Mouse (Mus musculus): ENCODE results near the gene Speer4f2. TPM values are rescaled to one million over a fixed set of nuclear protein-coding genes. Genes with fewer than 3 reads are reported as not detected.

Speer4f2 gene
- polyA plus RNA-seq, 1 experiment from 2014 or later: not detected

DNA sequence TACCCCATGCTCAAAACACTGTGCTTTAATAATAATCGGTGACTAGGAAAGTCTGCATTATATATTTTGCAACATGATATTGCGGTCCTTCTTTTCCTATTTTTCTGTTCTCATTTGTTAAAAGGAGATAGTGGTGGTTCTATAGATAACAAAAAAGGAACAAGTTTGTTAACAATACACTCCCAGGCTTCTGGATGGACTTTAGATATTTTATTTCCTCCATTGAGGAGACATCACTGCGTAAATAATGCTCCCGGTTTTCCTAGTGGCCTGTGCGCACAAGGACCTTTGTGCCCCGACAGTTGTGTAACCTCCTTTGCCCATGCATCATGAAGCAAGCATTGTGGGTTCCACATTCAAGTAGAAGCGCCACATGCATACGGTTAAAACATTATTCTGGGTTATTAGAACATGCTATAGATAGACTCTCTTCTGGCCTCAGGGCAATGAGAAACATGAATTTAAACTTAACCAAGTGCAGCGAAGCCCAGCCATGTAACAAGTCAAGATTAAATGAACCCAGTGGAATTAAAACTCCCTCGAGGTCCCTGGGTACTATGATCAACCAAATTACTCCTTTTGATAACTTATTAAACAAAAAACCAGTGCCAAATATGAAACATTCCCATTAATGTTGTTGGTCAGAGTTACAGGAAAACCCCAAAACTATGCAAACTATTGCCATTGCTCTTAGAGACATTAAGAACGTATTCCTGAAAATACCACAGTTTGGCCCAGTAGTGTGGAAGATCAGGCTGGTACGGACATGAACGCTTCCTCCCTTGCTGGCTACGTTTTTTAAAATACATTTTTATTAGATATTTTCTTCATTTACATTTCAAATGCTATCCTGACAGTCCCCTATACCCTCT, 28.5 kb downstream of the Speer4f2 start:
- H3K4me1 ChIP-seq (replicated peaks; ENCODE audit: control insufficient read depth, insufficient read depth, low read length): no peaks in the 10 kb centered on the region
- H3K27me3 ChIP-seq (ENCODE audit: control insufficient read depth, insufficient read depth, low read length): no peaks in the 10 kb centered on the region
- no peak overlapping the region for H3K4me3 ChIP-seq (ENCODE audit: low read depth, low read length)
- DNase-seq (ENCODE audit: low spot score): no peak
- no peak overlapping the region for H3K27ac ChIP-seq (ENCODE audit: low read depth, low read length)
- no peak overlapping the region for H3K9ac ChIP-seq (ENCODE audit: low read length)
- no peak for ATAC-seq (replicated peaks; ENCODE audit: low FRiP score)
- H3K9me3 ChIP-seq (ENCODE audit: control insufficient read depth, low read length): no peaks in the 10 kb centered on the region
- H3K36me3 ChIP-seq (ENCODE audit: control insufficient read depth, insufficient read depth, low read length): no peaks in the 10 kb centered on the region
- no peak overlapping the region for H3K4me2 ChIP-seq (ENCODE audit: low read depth, low read length, severe bottlenecking)
- 87% methylated on average over 14 of the region's 14 CpGs for WGBS

DNA sequence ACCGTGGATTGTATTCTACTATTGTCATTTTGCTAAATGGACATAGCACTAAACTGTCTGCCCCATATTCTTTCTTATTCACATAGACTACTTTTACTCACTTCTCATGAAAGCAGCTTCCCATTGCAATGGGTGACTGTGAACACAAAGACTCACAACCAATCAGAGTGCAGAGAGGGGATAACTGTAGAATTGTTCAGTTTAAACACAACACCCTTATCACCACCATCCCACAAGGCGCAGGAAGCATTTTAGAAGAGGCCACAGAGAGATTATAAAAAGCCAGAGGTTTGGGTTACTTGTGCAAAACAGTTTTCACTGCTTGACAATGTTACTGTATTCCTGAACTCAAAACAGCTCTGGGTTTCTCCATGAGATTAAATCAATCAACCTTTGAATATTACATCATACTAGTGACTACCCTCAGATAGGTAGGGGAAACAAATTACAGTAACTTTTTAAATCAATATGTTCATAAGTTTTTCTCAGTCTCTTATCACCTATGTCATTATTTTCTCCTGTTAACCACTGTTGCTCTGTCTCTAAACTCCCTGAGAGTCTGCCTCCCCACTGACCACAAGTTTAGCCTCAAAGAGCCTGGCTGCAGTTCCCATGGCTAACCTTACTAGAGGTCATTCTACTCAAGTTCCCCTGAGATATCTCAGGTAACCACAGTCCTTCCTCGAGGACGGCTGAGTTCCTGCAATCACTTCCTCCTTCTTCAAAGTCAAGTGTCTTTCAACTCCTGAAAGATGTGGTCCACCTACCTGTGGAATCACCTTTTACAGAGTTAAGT, 29.5 kb downstream of the Speer4f2 start:
- Histone ChIP-seq H3K27me3 (ENCODE audit: control insufficient read depth, insufficient read depth, low read length) (no peaks in the 10 kb centered on the region), H3K4me2 (ENCODE audit: low read depth, low read length, severe bottlenecking) (no peak overlapping the region), H3K27ac (ENCODE audit: low read depth, low read length) (no peak overlapping the region), H3K4me3 (ENCODE audit: low read depth, low read length) (no peak overlapping the region), H3K36me3 (ENCODE audit: control insufficient read depth, insufficient read depth, low read length) (no peaks in the 10 kb centered on the region), H3K4me1 (replicated peaks; ENCODE audit: control insufficient read depth, insufficient read depth, low read length) (no peaks in the 10 kb centered on the region), H3K9ac (ENCODE audit: low read length) (no peak overlapping the region), H3K9me3 (ENCODE audit: control insufficient read depth, low read length) (no peaks in the 10 kb centered on the region)
- no peak for ATAC-seq (replicated peaks; ENCODE audit: low FRiP score)
- no peak for DNase-seq (ENCODE audit: low spot score)
- WGBS: 79% methylated on average over 4 of the region's 4 CpGs

DNA sequence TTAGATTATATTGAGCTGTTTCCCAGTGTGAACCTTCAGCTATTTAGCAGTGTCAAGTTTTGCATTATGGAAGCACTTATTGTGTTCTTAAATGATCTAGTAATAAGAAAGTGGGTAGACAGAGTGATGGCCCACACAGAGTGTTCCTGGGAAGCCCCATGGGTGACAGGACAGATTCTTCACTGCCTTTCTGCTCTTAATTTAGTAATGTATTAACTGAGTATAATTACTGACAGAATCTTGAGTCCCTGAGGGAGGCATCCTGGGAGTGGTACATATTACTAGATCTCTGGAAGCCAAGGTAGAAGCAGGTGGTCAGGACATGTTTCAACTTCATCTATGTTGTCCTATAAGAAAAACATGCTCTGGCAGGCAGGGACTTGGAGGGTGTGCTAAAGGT, 30.6 kb downstream of the Speer4f2 start:
- ATAC-seq (replicated peaks; ENCODE audit: low FRiP score): no peak
- Histone ChIP-seq H3K9me3 (ENCODE audit: control insufficient read depth, low read length) (no peaks in the 10 kb centered on the region), H3K4me1 (replicated peaks; ENCODE audit: control insufficient read depth, insufficient read depth, low read length) (no peaks in the 10 kb centered on the region), H3K4me2 (ENCODE audit: low read depth, low read length, severe bottlenecking) (no peak overlapping the region), H3K27me3 (ENCODE audit: control insufficient read depth, insufficient read depth, low read length) (no peaks in the 10 kb centered on the region), H3K9ac (ENCODE audit: low read length) (no peak overlapping the region), H3K27ac (ENCODE audit: low read depth, low read length) (no peak overlapping the region), H3K36me3 (ENCODE audit: control insufficient read depth, insufficient read depth, low read length) (no peaks in the 10 kb centered on the region), H3K4me3 (ENCODE audit: low read depth, low read length) (no peak overlapping the region)
- no peak for DNase-seq (ENCODE audit: low spot score)

DNA sequence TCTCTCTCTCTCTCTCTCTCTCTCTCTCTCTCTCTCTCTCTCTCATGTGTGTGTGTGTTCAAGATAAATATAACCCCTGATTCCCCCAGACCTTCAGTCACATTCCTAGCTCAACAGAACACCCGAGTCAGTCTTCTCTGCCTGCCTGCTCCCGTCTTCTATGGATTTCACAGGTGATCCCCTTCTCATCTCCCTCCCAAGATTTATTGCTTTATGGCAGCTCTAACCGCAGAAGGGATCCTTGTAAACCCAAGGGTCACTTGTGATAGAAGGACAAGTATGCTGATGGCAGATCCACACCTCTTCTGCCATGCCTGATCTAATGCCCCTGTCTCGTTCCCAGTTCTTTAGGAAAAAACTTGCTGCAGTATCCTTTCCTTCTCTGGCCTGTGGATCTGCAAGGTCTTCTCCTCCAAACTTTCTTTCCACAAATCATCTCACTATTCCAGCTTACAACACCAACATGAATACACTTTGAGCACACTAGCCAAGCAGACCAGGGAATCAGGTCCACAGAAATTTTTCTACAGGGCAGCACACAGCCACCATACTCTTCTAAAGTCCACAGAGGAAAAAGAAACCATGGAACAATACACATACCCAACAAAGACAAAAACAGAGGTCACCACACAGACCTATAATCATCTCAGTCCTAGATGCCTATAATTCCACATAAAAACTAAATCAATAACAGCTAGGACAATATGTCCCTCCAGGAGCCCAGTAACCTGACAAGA, 36.1 kb downstream of the Speer4f2 start:
- Histone ChIP-seq H3K4me3 (ENCODE audit: low read depth, low read length) (no peak overlapping the region), H3K9ac (ENCODE audit: low read length) (no peak overlapping the region), H3K4me1 (replicated peaks; ENCODE audit: control insufficient read depth, insufficient read depth, low read length) (no peaks in the 10 kb centered on the region), H3K27ac (ENCODE audit: low read depth, low read length) (no peak overlapping the region), H3K36me3 (ENCODE audit: control insufficient read depth, insufficient read depth, low read length) (no peaks in the 10 kb centered on the region), H3K9me3 (ENCODE audit: control insufficient read depth, low read length) (no peaks in the 10 kb centered on the region), H3K4me2 (ENCODE audit: low read depth, low read length, severe bottlenecking) (no peak overlapping the region), H3K27me3 (ENCODE audit: control insufficient read depth, insufficient read depth, low read length) (no peaks in the 10 kb centered on the region)
- ATAC-seq (replicated peaks; ENCODE audit: low FRiP score) (no peak), DNase-seq (ENCODE audit: low spot score) (no peak)
- 86% methylated on average over 4 of the region's 4 CpGs for WGBS

DNA sequence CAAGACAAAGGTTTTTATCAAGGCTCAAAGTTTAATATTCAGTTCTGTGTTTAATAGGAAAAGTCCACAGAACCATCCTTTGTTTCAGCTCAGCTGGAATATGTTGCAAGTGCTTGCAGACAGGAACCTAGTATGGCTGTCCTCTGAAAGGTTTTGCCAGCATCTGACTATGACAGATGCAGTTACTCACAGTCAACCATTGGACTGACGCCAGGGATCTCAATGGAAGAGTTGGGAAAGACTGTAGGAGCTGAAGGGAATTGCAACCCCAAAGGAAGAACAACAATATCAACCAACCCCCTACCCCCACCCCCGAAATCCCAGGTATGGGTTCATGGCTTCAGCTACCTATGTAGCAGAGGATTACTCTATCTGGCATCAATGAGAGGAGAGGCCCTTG, 44.2 kb downstream of the Speer4f2 start:
- Histone ChIP-seq H3K9me3 (ENCODE audit: control insufficient read depth, low read length) (no peaks in the 10 kb centered on the region), H3K4me3 (ENCODE audit: low read depth, low read length) (no peak overlapping the region), H3K4me2 (ENCODE audit: low read depth, low read length, severe bottlenecking) (no peak overlapping the region), H3K27me3 (ENCODE audit: control insufficient read depth, insufficient read depth, low read length) (no peaks in the 10 kb centered on the region), H3K27ac (ENCODE audit: low read depth, low read length) (no peak overlapping the region), H3K9ac (ENCODE audit: low read length) (no peak overlapping the region), H3K4me1 (replicated peaks; ENCODE audit: control insufficient read depth, insufficient read depth, low read length) (no peaks in the 10 kb centered on the region), H3K36me3 (ENCODE audit: control insufficient read depth, insufficient read depth, low read length) (no peaks in the 10 kb centered on the region)
- DNase-seq (ENCODE audit: low spot score) (no peak), ATAC-seq (replicated peaks; ENCODE audit: low FRiP score) (no peak)
- WGBS: 80% methylated on average over 2 of the region's 2 CpGs

DNA sequence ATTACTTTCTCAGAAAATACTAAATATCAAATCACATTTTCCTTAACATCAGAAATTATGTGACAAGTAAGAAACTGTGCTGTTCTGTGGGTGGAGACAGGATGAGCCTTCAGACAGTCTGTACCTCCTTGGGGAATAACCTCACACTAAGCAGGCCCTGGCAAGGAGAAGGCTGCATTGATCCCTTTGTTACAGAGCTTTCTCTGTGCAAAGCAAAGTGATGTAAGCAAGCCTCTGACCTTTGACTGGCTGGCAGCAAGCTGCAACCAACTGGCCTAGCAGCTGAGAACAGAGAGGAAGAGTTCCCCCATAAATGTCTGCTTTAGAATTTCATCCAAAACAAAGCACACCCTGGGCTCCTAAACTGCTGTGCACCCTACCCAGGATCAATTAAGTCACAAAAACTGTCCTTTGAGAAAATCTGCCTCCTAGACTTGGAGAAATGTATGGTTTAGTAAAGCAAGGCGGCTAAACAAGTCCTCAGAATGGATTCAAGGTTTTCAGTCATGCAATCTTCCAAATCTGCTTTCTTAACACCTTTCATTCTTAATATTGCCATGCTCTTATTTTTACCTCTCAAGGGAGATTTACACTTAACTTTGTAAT, 46.3 kb downstream of the Speer4f2 start:
- H3K4me2 ChIP-seq (ENCODE audit: low read depth, low read length, severe bottlenecking): no peak overlapping the region

DNA sequence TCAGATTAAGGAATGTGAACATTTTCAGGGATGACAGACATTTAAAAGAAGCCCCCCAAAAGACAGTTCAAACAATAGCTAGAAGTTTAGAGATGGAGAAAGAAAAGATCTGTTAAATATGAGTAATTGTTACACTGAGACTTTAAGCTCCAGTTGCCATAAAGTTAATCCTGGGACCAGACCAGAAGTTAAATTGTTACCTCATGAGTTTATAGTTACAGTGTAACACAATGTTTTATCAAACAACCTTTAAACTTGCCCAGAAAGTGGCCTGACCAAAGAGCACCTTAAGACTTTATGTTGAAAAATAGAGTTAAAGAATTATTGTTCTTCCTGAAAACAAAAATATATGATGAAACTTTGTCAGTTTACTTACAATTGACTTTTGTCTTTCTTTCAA, 46.9 kb downstream of the Speer4f2 start:
- Histone ChIP-seq H3K27me3 (ENCODE audit: control insufficient read depth, insufficient read depth, low read length) (no peaks in the 10 kb centered on the region), H3K4me1 (replicated peaks; ENCODE audit: control insufficient read depth, insufficient read depth, low read length) (no peaks in the 10 kb centered on the region), H3K9ac (ENCODE audit: low read length) (no peak overlapping the region), H3K4me3 (ENCODE audit: low read depth, low read length) (no peak overlapping the region), H3K9me3 (ENCODE audit: control insufficient read depth, low read length) (no peaks in the 10 kb centered on the region), H3K4me2 (ENCODE audit: low read depth, low read length, severe bottlenecking) (no peak overlapping the region), H3K36me3 (ENCODE audit: control insufficient read depth, insufficient read depth, low read length) (no peaks in the 10 kb centered on the region), H3K27ac (ENCODE audit: low read depth, low read length) (no peak overlapping the region)
- DNase-seq (ENCODE audit: low spot score): no peak
- ATAC-seq (replicated peaks; ENCODE audit: low FRiP score): no peak

More for the DNA sequence above, 46.3 kb downstream of the Speer4f2 start:
- no peak for DNase-seq (ENCODE audit: low spot score)
- ATAC-seq (replicated peaks; ENCODE audit: low FRiP score): peak; percentile 88
- H3K9ac ChIP-seq (ENCODE audit: low read length): no peak overlapping the region
- H3K4me1 ChIP-seq (replicated peaks; ENCODE audit: control insufficient read depth, insufficient read depth, low read length): no peaks in the 10 kb centered on the region
- WGBS: 48% methylated on average over 1 of the region's 1 CpGs
- no peak overlapping the region for H3K4me3 ChIP-seq (ENCODE audit: low read depth, low read length)
- H3K27me3 ChIP-seq (ENCODE audit: control insufficient read depth, insufficient read depth, low read length): no peaks in the 10 kb centered on the region
- no peaks in the 10 kb centered on the region for H3K36me3 ChIP-seq (ENCODE audit: control insufficient read depth, insufficient read depth, low read length)
- H3K27ac ChIP-seq (ENCODE audit: low read depth, low read length): no peak overlapping the region
- H3K9me3 ChIP-seq (ENCODE audit: control insufficient read depth, low read length): no peaks in the 10 kb centered on the region

DNA sequence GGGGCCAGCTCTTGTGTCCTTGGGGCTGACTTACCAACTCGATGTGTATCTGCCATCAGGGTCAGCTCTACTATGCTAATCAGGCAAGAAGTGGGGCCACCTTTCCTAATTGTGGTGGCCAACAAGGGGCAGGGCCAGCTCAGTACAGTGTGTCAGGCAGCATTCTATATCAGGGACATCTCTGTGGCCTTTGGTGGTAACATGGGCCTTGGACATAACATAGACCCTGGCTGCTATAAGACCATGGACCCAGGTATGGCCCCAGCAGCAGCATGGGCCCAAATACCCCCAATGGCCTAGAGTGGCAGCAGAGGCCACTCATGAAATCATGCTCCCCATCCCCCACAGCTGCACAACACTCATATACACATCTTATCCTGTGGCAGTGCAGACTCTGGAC, 49.2 kb downstream of the Speer4f2 start:
- Histone ChIP-seq H3K9ac (ENCODE audit: low read length) (no peak overlapping the region), H3K4me2 (ENCODE audit: low read depth, low read length, severe bottlenecking) (no peak overlapping the region), H3K36me3 (ENCODE audit: control insufficient read depth, insufficient read depth, low read length) (no peaks in the 10 kb centered on the region), H3K27ac (ENCODE audit: low read depth, low read length) (no peak overlapping the region), H3K27me3 (ENCODE audit: control insufficient read depth, insufficient read depth, low read length) (no peaks in the 10 kb centered on the region), H3K4me1 (replicated peaks; ENCODE audit: control insufficient read depth, insufficient read depth, low read length) (no peaks in the 10 kb centered on the region), H3K9me3 (ENCODE audit: control insufficient read depth, low read length) (no peaks in the 10 kb centered on the region), H3K4me3 (ENCODE audit: low read depth, low read length) (no peak overlapping the region)
- WGBS: 90% methylated on average over 1 of the region's 1 CpGs
- DNase-seq (ENCODE audit: low spot score): no peak
- no peak for ATAC-seq (replicated peaks; ENCODE audit: low FRiP score)
